Mouse (Mus musculus) heart, embryonic 13.5 days (tissue): ENCODE measurements around the gene Tmem60. TPM values are rescaled to one million over a fixed set of nuclear protein-coding genes. Genes with fewer than 3 reads are reported as not detected.
A peak's percentile ranks its signal among the peaks of the same experiment; 100 is the strongest.

ENCODE experiments used
- ATAC-seq: fragments of 200-750 bp; cut with Nextera tagmentation; 2 replicates; pipeline ENCODE4 v1.8.0; 2017; ENCODE audit warnings: moderate TSS enrichment; ENCODE audit not compliant: insufficient number of reproducible peaks, low FRiP score, low TSS enrichment; ENCODE audit errors: extremely low read depth
- H3K27ac ChIP-seq: fragments of 300-500 bp; sonication (generic); replicated peaks from 2 replicates; pipeline ENCODE4 v1.5.1; 2015; ENCODE audit warnings: moderate library complexity, mild to moderate bottlenecking, inconsistent platforms
- H3K27me3 ChIP-seq: fragments of 300-500 bp; sonication (generic); replicated peaks from 2 replicates; pipeline ENCODE4 v1.6.1; 2015; ENCODE audit warnings: mild to moderate bottlenecking, inconsistent platforms
- H3K36me3 ChIP-seq: fragments of 300-500 bp; sonication (generic); 2 replicates; pipeline ENCODE4 v1.6.1; 2015; ENCODE audit warnings: mild to moderate bottlenecking, inconsistent platforms
- H3K4me1 ChIP-seq: fragments of 300-500 bp; sonication (generic); 2 replicates; pipeline ENCODE4 v1.6.1; 2015; ENCODE audit warnings: inconsistent platforms
- H3K4me2 ChIP-seq: fragments of 300-500 bp; sonication (generic); 2 replicates; pipeline ENCODE4 v1.6.1; 2015; ENCODE audit warnings: inconsistent platforms, mild to moderate bottlenecking, moderate library complexity
- H3K4me3 ChIP-seq: fragments of 300-500 bp; sonication (generic); 2 replicates; pipeline ENCODE4 v1.5.1; 2015; ENCODE audit warnings: moderate library complexity, mild to moderate bottlenecking, inconsistent platforms
- H3K9ac ChIP-seq: fragments of 300-500 bp; sonication (generic); 2 replicates; pipeline ENCODE4 v1.6.1; 2015; ENCODE audit warnings: inconsistent platforms, mild to moderate bottlenecking, moderate library complexity
- H3K9me3 ChIP-seq: fragments of 300-500 bp; sonication (generic); 2 replicates; pipeline ENCODE4 v1.6.1; 2016; ENCODE audit warnings: inconsistent platforms
- WGBS: fragments of 180-500 bp; shearing (Covaris S2); methylation state at CpG from one replicate; pipeline ENCODE4 v1.1.7; 2015; ENCODE audit warnings: mixed read lengths; 5-methylcytosine and 5-hydroxymethylcytosine counted together
- polyA plus RNA-seq: library from polyadenylated mRNA; unstranded; fragments of >200 nt; fragmentation: Nextera tagmentation; extraction: Ambion mirVana; gene quantifications from 2 replicates; pipeline ENCODE4 v1.2.1, GENCODE M21; 2015

Tmem60 gene
- 44.0 and 53.4 TPM in 2 replicates for polyA plus RNA-seq

DNA sequence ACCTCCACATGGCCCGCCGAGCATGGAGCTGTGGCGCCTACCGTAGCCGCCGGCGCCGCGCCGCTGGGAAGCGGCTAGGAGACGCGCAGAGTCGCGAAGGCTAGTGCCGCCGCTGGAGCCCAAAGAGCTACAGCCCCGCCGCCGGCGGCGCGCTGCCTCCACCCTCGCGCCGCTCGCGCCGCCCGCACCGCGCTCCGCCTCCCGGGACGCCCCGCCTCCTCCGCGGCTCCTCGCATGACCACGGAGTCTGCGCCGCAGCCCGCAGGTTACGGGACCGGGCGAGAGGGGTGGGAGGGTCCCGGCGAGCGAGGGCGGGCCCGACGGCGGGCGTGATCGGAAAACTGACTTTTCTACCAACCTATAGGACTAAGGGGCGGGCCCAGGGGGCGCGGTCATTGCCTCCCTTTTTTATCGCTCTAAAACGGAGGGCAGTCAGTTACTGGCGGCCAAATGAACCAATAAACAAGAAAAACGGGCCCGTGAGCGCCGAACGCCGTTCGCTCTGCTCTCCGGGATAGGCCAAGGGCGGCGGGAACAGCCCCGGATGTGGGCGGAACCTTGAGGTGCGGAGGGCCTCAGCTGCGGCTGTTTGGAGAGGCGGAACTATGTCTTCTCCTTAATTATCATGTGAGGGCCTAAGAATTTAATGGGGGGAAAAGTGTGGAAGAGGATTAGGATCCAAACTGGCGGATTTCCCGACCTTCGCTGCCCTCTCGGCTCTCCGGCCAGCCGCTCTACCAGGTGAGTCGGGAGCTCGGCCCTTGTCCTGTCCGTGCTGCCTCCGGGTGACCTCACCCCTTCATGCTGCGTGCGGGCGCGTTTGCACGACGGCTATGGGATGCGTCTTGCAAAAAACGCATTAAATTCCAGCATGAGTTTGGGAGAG, at the start of gene Tmem60, which contains the start of gene Phtf2:
Gene Tmem60, plus strand, starts transcription at position 277 of the 886 bp plus-strand sequence.
Gene Phtf2, minus strand, starts transcription at position 210 of the 886 bp plus-strand sequence.
- H3K4me1 ChIP-seq, result peaks cover 44% of the 10 kb centered on the region
- peak within 1 kb of the TSS; percentile 71 for H3K4me3 ChIP-seq
- peaks cover 16% of the 10 kb centered on the region for H3K36me3 ChIP-seq
- peak within 1 kb of the TSS; percentile 98 for H3K9ac ChIP-seq
- no peaks in the 10 kb centered on the region for H3K9me3 ChIP-seq
- ATAC-seq, result peak; percentile 98
- H3K27ac ChIP-seq, result peak within 1 kb of the TSS; percentile 97
- under 1% methylated on average over 73 of the region's 94 CpGs for WGBS
- H3K4me2 ChIP-seq, result peak within 1 kb of the TSS; percentile 86
- no peaks in the 10 kb centered on the region for H3K27me3 ChIP-seq

DNA sequence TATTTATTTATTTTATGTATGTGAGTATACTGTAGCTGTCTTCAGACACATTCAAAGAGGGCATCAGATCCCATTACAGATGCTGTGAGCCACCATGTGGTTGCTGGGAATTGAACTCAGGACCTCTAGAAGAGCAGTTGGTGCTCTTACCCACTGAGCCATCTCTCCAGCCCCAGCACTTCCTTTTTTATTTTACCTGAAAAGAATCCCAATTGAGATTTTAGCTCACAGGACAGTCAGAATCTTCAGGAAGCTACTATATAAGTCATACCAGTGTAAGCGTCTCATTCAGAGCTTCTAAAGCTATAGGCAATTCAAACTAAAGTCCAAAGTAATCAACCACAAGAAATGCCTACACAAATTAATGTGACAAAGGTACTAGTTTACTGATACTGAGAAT, 47.6 kb upstream of the Tmem60 start:
- Histone ChIP-seq H3K27me3 (no peaks in the 10 kb centered on the region), H3K4me2 (no peak overlapping the region), H3K9ac (no peak overlapping the region), H3K27ac (no peak overlapping the region), H3K4me3 (no peak overlapping the region), H3K9me3 (no peaks in the 10 kb centered on the region), H3K4me1 (peaks cover 13% of the 10 kb centered on the region), H3K36me3 (peaks cover 6% of the 10 kb centered on the region; the same call in 1 of the 2 replicates)
- no peak for ATAC-seq
- WGBS, result 98% methylated on average over 1 of the region's 1 CpGs

DNA sequence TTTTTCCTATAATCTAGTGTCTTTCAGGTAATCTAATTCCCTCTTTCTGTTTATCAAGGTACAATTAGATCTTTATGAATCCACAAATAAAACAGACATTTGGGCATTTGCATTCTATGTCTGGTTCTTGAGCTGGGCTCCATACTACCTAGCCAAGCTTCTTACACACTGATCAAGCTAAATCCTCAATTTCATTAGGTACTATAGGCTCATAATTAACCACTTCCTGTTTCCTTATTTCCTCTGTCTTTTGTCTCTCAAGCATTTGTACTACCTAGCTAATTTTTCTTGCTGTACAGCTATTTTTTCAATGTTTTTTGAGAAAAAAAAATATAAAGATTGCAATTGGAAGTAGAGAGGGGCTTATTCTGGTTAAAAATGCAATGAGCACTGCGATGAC, 44.9 kb upstream of the Tmem60 start:
- Histone ChIP-seq H3K4me2 (no peak overlapping the region), H3K27me3 (no peaks in the 10 kb centered on the region), H3K4me3 (no peak overlapping the region), H3K9me3 (no peaks in the 10 kb centered on the region), H3K9ac (no peak overlapping the region), H3K36me3 (peaks cover 6% of the 10 kb centered on the region; the same call in 1 of the 2 replicates), H3K27ac (no peak overlapping the region), H3K4me1 (peaks cover 11% of the 10 kb centered on the region)
- WGBS, result 90% methylated on average over 1 of the region's 1 CpGs
- ATAC-seq, result no peak

DNA sequence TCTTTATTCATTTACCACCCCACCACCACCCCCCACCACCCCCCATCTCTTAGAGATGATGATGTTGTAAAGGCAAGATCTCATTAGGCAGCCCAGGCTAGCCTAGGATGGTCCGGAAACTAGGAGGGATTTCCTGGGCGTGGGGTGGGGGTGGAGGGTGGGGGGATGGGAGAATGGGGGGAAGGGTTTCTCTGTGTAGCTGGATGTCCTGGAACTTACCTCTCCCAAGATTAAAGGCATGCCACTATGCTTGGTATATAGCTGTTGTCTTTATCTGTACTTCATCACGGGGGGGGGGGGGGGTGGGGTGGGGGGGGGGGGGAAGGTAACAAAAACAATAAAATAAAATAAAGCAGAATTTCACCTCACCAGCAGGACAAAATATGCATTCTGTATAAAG, 38.6 kb upstream of the Tmem60 start:
- Histone ChIP-seq H3K9ac (no peak overlapping the region), H3K4me2 (no peak overlapping the region), H3K9me3 (no peaks in the 10 kb centered on the region), H3K27me3 (no peaks in the 10 kb centered on the region), H3K36me3 (no peaks in the 10 kb centered on the region), H3K4me1 (peaks cover 18% of the 10 kb centered on the region), H3K27ac (no peak overlapping the region), H3K4me3 (no peak overlapping the region)
- WGBS, result 53% methylated on average over 2 of the region's 3 CpGs
- ATAC-seq, result no peak

DNA sequence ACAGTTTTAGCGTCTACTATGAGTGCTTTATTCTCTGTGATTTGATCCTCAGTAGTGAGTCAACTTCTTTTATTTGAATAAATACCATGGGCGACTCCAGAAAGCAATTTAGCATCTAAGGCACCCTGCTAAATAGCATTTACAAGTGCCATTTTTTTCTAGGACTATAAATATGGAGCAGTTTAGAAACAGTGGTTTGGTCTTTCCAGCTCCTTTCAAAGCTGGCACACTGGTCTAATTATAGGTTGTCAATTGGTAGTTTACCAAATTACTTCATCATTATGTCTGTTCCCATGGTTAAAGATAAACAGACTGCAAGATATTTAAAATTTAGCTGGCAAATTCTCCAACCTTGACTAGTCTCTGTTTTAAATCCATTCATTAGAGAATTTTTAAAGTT, 38.2 kb upstream of the Tmem60 start:
- no peak overlapping the region for H3K4me2 ChIP-seq
- H3K4me1 ChIP-seq, result peaks cover 18% of the 10 kb centered on the region
- WGBS, result 84% methylated on average over 2 of the region's 2 CpGs
- no peak overlapping the region for H3K27ac ChIP-seq
- no peaks in the 10 kb centered on the region for H3K27me3 ChIP-seq
- H3K36me3 ChIP-seq, result no peaks in the 10 kb centered on the region
- no peaks in the 10 kb centered on the region for H3K9me3 ChIP-seq
- H3K9ac ChIP-seq, result no peak overlapping the region
- no peak overlapping the region for H3K4me3 ChIP-seq
- ATAC-seq, result no peak

DNA sequence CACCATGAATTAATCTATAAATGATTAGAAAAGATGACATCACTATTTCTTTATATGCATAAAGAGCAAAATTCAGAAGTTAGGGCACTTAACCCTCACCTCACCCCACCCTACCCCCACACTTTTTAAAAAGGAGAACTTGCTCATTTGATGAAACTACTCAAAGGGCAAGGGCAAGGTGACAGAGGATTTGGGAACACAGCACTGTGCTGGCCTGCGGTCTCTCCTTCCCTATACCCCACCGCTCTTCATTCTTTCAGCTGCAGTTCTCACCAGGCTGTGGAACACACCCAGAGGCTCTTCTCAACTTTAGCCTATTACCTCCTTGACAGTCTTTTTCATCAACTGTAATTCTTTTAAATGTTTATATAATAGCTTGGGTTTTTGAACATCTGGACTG, 35.0 kb upstream of the Tmem60 start:
- ATAC-seq, result no peak
- Histone ChIP-seq H3K27me3 (no peaks in the 10 kb centered on the region), H3K9ac (no peak overlapping the region), H3K4me2 (no peak overlapping the region), H3K27ac (no peak overlapping the region), H3K4me1 (peaks cover 7% of the 10 kb centered on the region), H3K9me3 (no peaks in the 10 kb centered on the region), H3K4me3 (no peak overlapping the region), H3K36me3 (no peaks in the 10 kb centered on the region)
- WGBS, result 93% methylated on average over 2 of the region's 2 CpGs

DNA sequence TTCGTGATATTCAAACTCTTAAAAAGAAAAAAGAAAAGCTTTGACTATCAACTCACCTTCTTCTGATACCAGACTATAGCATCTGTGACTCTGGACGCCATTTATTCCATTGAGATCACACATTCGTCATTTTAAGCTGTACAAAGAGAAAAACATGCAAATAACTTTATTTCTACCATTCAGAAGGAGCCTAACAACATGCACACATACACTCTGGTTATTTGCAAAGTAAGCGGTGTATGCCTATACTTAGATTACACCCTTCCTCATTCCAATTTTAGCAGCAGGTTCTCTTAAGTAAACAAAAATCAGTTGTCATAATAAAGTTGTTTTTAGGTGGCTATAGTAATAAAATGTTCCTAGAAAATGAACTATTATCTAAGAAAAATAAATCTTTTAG, 26.9 kb upstream of the Tmem60 start:
- no peaks in the 10 kb centered on the region for H3K27me3 ChIP-seq
- H3K4me3 ChIP-seq, result no peak overlapping the region
- H3K4me1 ChIP-seq, result peaks cover 3% of the 10 kb centered on the region; the same call in 1 of the 2 replicates
- H3K9ac ChIP-seq, result no peak overlapping the region
- no peak for ATAC-seq
- H3K36me3 ChIP-seq, result peaks cover 11% of the 10 kb centered on the region
- H3K4me2 ChIP-seq, result no peak overlapping the region
- no peak overlapping the region for H3K27ac ChIP-seq
- 82% methylated on average over 4 of the region's 4 CpGs for WGBS
- H3K9me3 ChIP-seq, result no peaks in the 10 kb centered on the region

DNA sequence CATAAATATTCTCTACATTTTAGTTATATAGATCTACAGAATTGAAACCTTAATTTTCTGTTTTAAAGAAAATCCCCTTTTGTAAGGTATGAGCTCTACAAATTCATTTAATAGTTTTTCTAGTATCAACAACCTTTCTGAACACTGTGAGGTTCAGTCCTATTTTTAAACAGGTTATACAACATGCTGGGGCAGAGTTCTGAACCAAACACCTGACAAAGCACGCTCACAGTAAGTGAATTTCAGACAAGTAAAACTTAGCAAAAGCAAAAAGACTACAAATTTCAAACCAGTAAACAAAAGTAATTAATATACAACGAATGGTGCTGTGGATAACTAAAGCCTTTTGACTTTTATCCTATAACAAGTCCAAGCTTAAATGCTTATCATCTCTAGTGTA, 23.6 kb upstream of the Tmem60 start:
- no peak overlapping the region for H3K9ac ChIP-seq

DNA sequence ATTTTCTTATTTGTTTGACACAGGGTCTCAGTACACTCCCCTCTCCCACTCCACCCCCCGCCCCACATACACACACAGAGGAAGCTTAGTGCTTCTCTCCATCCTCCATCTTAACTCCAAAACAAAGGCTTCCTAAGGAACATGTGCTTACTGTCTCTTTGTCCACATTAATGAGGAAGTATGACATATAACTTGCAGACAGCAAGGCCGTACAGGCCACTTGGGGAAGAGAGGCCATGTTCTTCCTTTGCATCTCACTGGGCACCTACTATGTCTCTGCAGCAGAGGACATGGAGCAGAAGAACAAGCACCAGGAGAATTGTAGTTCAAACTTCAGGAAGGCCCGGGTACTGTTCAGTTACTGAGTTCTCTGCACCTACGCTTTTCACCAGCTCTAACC, 21.4 kb upstream of the Tmem60 start:
- Histone ChIP-seq H3K27ac (no peak overlapping the region), H3K27me3 (no peaks in the 10 kb centered on the region), H3K9me3 (no peaks in the 10 kb centered on the region), H3K9ac (no peak overlapping the region), H3K4me1 (peaks cover 3% of the 10 kb centered on the region; the same call in 1 of the 2 replicates), H3K4me2 (no peak overlapping the region), H3K4me3 (no peak overlapping the region), H3K36me3 (peaks cover 8% of the 10 kb centered on the region)
- 86% methylated on average over 4 of the region's 4 CpGs for WGBS
- ATAC-seq, result no peak

More for the DNA sequence above, 23.6 kb upstream of the Tmem60 start:
- Histone ChIP-seq H3K27ac (no peak overlapping the region), H3K4me1 (peaks cover 3% of the 10 kb centered on the region; the same call in 1 of the 2 replicates), H3K27me3 (no peaks in the 10 kb centered on the region), H3K4me3 (no peak overlapping the region), H3K9me3 (no peaks in the 10 kb centered on the region), H3K4me2 (no peak overlapping the region), H3K36me3 (peaks cover 11% of the 10 kb centered on the region)
- WGBS, result 94% methylated on average over 2 of the region's 2 CpGs
- no peak for ATAC-seq

DNA sequence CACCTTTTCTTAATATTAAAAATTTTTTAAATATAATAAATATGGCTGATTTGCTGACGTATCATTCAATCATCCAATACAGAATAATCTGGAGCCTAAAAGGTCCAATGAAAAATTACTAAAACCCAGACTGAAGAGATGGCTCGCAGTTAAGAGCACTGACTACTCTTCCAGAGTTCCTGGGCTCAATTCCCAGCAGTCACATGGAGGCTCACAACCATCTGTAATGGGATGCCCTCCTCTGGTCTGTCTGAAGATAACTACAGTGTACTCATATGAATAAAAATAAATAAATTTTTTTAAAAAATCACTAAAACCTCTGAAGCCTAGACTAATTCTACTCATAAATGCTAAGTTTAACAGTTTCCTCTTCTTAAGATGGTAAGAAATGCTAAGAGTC, 20.1 kb upstream of the Tmem60 start:
- H3K27me3 ChIP-seq, result no peaks in the 10 kb centered on the region
- no peak overlapping the region for H3K27ac ChIP-seq
- peaks cover 8% of the 10 kb centered on the region for H3K36me3 ChIP-seq
- 94% methylated on average over 2 of the region's 2 CpGs for WGBS
- H3K9me3 ChIP-seq, result no peaks in the 10 kb centered on the region
- no peak overlapping the region for H3K4me3 ChIP-seq
- ATAC-seq, result no peak
- H3K4me2 ChIP-seq, result no peak overlapping the region
- no peaks in the 10 kb centered on the region; the same call in 1 of the 2 replicates for H3K4me1 ChIP-seq
- H3K9ac ChIP-seq, result no peak overlapping the region

DNA sequence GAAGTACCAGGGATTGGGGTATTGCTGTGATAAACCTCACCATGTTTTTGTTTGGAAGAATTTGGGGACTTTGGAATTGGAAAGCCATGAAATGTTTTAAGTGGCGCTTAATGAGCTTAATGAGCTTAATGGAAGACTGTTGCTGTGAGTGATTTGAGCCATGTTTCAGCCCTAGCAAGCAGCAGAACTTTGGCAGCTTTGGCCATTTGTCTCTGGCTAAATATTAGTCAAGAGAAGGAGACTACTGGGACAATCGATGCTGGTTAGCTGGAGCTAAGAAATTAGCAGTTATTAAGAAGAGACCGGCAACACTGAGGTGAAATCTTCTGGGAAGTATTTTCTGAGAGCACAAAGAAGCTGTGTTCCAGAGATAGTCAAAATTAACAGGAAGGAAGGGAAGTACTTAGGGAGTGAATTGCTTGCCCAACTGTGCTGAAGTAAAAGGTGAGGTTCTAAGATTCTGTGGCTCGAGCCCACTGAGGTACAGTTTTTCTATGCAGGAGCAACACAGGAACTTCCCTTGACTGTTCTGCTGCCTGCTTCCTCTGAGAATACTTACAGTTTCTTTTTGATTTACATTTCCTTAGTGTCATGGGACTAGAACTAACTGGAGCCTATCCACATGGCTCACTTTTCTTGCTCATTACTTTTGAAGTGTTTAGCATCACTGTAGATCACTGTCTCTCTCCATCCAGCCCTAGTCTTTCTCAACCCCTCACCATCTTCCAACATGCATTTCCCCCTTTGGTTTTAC, 17.6 kb upstream of the Tmem60 start:
- Histone ChIP-seq H3K9me3 (no peaks in the 10 kb centered on the region), H3K9ac (no peak overlapping the region), H3K4me3 (no peak overlapping the region), H3K27ac (no peak overlapping the region; the same call in 1 of the 2 replicates), H3K36me3 (peaks cover under 1% of the 10 kb centered on the region; the same call in 1 of the 2 replicates), H3K4me1 (no peaks in the 10 kb centered on the region; the same call in 1 of the 2 replicates), H3K4me2 (no peak overlapping the region), H3K27me3 (no peaks in the 10 kb centered on the region)
- 78% methylated on average over 4 of the region's 4 CpGs for WGBS
- no peak for ATAC-seq
